Mouse (Mus musculus) right cerebral cortex, postnatal 14 days (tissue): ENCODE data around the gene Gm8879.
"Not testable (repeated sequence)": the region's sequence is repeated elsewhere in the genome, so short reads cannot be mapped to it uniquely, and the experiment has no call there.

Experiments
- DNase-seq: peaks from one replicate; pipeline ENCODE4 v3.0.0; 2022

Gene Gm8879

DNA sequence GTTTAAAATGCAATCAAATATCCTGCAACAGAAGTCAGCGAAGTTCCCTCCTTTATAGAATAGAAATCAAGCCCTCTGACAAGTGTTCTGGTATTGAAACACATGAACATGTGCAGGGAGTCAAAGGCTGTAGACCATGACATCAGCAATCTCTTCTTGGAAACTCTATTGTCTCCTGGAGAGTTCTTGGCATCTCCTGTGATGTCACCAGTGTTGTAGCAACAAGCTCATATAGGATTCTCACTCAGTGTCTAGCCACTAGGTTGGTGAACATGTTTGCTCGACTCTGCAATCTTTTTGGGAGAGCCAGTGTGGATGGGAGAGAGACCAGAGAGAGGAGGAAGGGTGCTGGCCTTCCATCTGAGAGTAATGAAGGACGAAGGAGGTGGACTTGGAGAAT is at the start of gene Gm8879:
TSS of gene Gm8879 (plus strand) at position 301 of the 400 bp plus-strand sequence.
- DNase-seq: not testable (repeated sequence)

DNA sequence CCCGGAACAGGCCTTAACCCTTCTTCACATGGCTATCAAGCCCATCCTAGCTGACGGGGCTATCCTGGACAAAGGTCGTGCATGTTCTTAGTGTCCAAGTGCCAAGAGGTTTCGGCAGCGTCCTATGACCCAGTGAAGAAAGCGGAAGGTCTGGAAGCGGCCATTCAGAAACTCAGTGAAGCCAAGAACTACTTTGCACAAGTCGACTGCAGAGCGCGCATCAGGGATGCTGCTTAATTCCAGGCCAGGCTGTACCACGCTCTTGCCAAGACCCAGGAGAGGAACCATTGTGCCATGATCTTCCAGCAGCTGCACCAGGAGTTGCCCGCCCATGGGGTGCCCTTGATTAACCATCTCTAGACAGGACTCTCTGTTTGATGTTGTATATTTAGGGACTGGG is 10.6 kb downstream of the Gm8879 start:
- peak; percentile 2 for DNase-seq
